Mouse (Mus musculus) liver, embryonic 15.5 days (tissue): ENCODE data around the gene Duxbl3. TPM values are rescaled to one million over a fixed set of nuclear protein-coding genes. Genes with fewer than 3 reads are reported as not detected.
"Not testable (repeated sequence)": the region's sequence is repeated elsewhere in the genome, so short reads cannot be mapped to it uniquely, and the experiment has no call there.

Experiments
- ATAC-seq: fragments of 200-750 bp; cut with Nextera tagmentation; 2 replicates; pipeline ENCODE4 v1.8.0; 2017; ENCODE audit warnings: moderate number of reproducible peaks, mild to moderate bottlenecking, moderate library complexity; ENCODE audit not compliant: insufficient read depth
- H3K27ac ChIP-seq: fragments of 300-500 bp; sonication (generic); replicated peaks from 2 replicates; pipeline ENCODE4 v1.5.1; 2015; ENCODE audit warnings: mild to moderate bottlenecking, inconsistent platforms
- H3K27me3 ChIP-seq: fragments of 300-500 bp; sonication (generic); 2 replicates; pipeline ENCODE4 v1.6.1; 2015; ENCODE audit warnings: mild to moderate bottlenecking, inconsistent platforms
- H3K36me3 ChIP-seq: fragments of 300-500 bp; sonication (generic); replicated peaks from 2 replicates; pipeline ENCODE4 v1.6.1; 2015; ENCODE audit warnings: moderate library complexity, mild to moderate bottlenecking, inconsistent platforms
- H3K4me1 ChIP-seq: fragments of 300-500 bp; sonication (generic); replicated peaks from 2 replicates; pipeline ENCODE4 v1.6.1; 2015; ENCODE audit warnings: inconsistent platforms
- H3K4me2 ChIP-seq: fragments of 300-500 bp; sonication (generic); 2 replicates; pipeline ENCODE4 v1.6.1; 2015; ENCODE audit warnings: moderate library complexity, mild to moderate bottlenecking, inconsistent platforms
- H3K4me3 ChIP-seq: fragments of 300-500 bp; sonication (generic); replicated peaks from 2 replicates; pipeline ENCODE4 v1.5.1; 2015; ENCODE audit warnings: mild to moderate bottlenecking, inconsistent platforms
- H3K9ac ChIP-seq: fragments of 300-500 bp; sonication (generic); 2 replicates; pipeline ENCODE4 v1.6.1; 2015; ENCODE audit warnings: moderate library complexity, mild to moderate bottlenecking, inconsistent platforms
- H3K9me3 ChIP-seq: fragments of 300-500 bp; sonication (generic); replicated peaks from 2 replicates; pipeline ENCODE4 v1.6.1; 2016; ENCODE audit warnings: inconsistent platforms
- WGBS: fragments of 180-500 bp; shearing (Covaris S2); methylation state at CpG from one replicate; pipeline ENCODE4 v1.1.7; 2015; ENCODE audit warnings: mixed read lengths; ENCODE audit not compliant: insufficient replicate concordance; 5-methylcytosine and 5-hydroxymethylcytosine counted together
- polyA plus RNA-seq: library from polyadenylated mRNA; unstranded; fragments of >200 nt; fragmentation: Nextera tagmentation; extraction: Ambion mirVana; gene quantifications from 2 replicates; pipeline ENCODE4 v1.2.1, GENCODE M21; 2015

The Duxbl3 gene
- not detected in 2 replicates for polyA plus RNA-seq

GRCm38 (mm10) chr14:26257756-26258617 lies at the start of gene Duxbl3:
Gene Duxbl3 (plus strand): TSS chr14:26257962.
- not testable (repeated sequence) for H3K27ac ChIP-seq, H3K4me3 ChIP-seq, H3K4me1 ChIP-seq, H3K9ac ChIP-seq, H3K9me3 ChIP-seq, H3K4me2 ChIP-seq, H3K27me3 ChIP-seq, H3K36me3 ChIP-seq, ATAC-seq
- no CpG with 5 or more reads among the region's 25 CpGs for WGBS

GRCm38 (mm10) chr14:26216233-26217000 lies 41.3 kb upstream of the Duxbl3 start:
- no CpG with 5 or more reads among the region's 5 CpGs for WGBS
- peak; percentile 85 for ATAC-seq
- H3K36me3 ChIP-seq: not testable (repeated sequence)

DNA sequence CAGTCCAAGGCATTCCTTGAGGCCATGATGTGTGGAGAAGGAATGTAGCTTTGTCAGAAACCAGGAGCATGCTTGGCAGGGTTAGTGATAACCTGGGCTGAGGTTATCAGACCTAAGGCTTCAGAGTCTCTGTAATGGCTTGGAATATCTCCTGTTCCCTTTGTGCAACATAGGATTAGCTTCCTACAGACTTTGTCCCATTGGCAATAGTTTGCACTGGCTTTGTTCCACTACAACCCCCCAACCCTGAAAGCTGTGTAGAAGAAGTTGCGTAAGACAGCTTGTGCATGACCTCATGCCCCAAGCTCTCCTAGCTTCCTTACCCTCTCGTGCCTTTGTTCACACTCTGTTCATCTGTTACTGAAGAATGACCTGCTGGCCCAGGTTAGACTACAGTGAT lies 20.6 kb upstream of the Duxbl3 start:
- not testable (repeated sequence) for ATAC-seq, H3K9me3 ChIP-seq, H3K27ac ChIP-seq, H3K4me3 ChIP-seq, H3K27me3 ChIP-seq, H3K4me1 ChIP-seq, H3K9ac ChIP-seq, H3K36me3 ChIP-seq, H3K4me2 ChIP-seq
- no CpG with 5 or more reads among the region's 2 CpGs for WGBS

More at GRCm38 (mm10) chr14:26216233-26217000, 41.3 kb upstream of the Duxbl3 start:
- H3K4me2 ChIP-seq, H3K4me3 ChIP-seq, H3K27ac ChIP-seq, H3K4me1 ChIP-seq, H3K9ac ChIP-seq, H3K9me3 ChIP-seq, H3K27me3 ChIP-seq: not testable (repeated sequence)

DNA sequence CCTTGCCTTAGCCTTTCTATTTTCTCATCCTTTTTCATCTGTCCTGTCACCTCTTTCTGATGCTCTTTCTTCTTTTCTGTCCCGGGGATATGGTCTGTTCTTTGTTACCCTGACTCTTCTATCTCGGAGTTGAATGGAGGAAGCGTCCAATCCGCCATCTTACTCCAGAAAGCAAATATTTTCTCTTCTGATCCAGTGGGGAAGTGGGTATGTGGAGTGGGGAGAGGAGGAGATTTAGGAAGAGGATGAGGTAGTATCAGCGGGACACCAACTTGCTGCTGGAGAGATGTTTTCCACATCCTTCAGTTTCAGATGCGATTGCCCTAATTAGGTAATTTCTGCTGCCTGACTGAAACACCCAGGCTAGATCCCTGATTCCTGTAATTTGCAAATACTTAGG lies 967 bp downstream of the Duxbl3 start:
- no CpG with 5 or more reads among the region's 6 CpGs for WGBS

GRCm38 (mm10) chr14:26286737-26287136 lies 29.0 kb downstream of the Duxbl3 start:
- not testable (repeated sequence) for ATAC-seq, H3K9ac ChIP-seq, H3K4me1 ChIP-seq, H3K4me3 ChIP-seq, H3K9me3 ChIP-seq, H3K36me3 ChIP-seq, H3K4me2 ChIP-seq, H3K27me3 ChIP-seq, H3K27ac ChIP-seq
- WGBS: no CpG with 5 or more reads among the region's 2 CpGs

More for the DNA sequence above, 967 bp downstream of the Duxbl3 start:
- H3K4me3 ChIP-seq, H3K9ac ChIP-seq, H3K9me3 ChIP-seq, H3K36me3 ChIP-seq, H3K4me1 ChIP-seq, H3K4me2 ChIP-seq, H3K27ac ChIP-seq, H3K27me3 ChIP-seq, ATAC-seq: not testable (repeated sequence)

- H3K27ac ChIP-seq: no peak overlapping the region
- H3K9ac ChIP-seq: no peak overlapping the region
- H3K4me2 ChIP-seq: no peak overlapping the region
- no peaks in the 10 kb centered on the region for H3K9me3 ChIP-seq
- no peaks in the 10 kb centered on the region for H3K36me3 ChIP-seq
- H3K4me3 ChIP-seq: no peak overlapping the region
- no peaks in the 10 kb centered on the region for H3K27me3 ChIP-seq
- WGBS: 86% methylated on average over 1 of the region's 1 CpGs
- no peak for ATAC-seq
- H3K4me1 ChIP-seq: no peaks in the 10 kb centered on the region
Measured at GRCm38 (mm10) chr14:26293859-26294258, 36.1 kb downstream of the Duxbl3 start.

- Histone ChIP-seq H3K9me3 (no peaks in the 10 kb centered on the region), H3K27ac (no peak overlapping the region), H3K27me3 (no peaks in the 10 kb centered on the region), H3K9ac (no peak overlapping the region), H3K4me2 (no peak overlapping the region), H3K4me3 (no peak overlapping the region), H3K36me3 (no peaks in the 10 kb centered on the region), H3K4me1 (no peaks in the 10 kb centered on the region)
- 44% methylated on average over 4 of the region's 4 CpGs for WGBS
- ATAC-seq: no peak
Measured at GRCm38 (mm10) chr14:26297055-26297454, 39.3 kb downstream of the Duxbl3 start.

DNA sequence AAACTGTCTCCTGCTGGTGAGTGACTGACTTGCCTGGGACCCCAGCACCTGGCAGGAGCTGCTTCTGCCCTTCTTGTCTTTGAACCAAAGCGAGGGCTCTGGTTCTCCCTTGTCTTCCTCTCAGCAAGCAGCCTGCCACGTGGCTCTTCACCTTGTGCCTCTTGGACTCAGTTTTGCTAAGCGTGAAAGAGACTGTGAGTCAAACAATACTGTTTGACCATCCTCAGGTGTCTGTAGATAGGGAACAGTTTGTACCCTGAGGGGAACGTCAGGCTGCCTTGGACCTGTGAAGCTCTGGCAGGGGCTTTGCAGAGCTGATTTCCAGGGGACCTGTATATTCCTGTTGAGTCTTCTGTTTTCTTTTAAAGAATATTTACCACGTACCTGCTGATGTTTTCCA lies 39.7 kb downstream of the Duxbl3 start:
- Histone ChIP-seq H3K27ac (no peak overlapping the region), H3K9me3 (no peaks in the 10 kb centered on the region)

DNA sequence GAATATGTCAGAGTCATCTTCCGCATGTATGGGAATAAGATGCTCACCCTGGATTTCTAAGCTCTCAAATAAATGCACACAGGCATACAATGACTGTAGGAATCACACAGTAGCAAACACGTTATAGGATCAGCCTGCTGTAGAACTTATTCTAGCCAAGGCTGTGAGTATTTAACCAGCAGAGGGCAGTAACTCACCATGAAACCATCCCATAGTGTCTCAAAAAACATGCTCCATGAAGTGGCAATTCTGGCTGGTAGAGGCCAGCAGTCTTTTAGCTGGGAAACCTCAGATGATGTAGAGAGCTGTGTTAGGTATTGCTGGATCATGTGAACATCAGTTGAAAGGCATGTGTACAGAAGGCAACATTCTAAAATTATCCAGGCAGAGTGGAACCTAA lies 45.3 kb downstream of the Duxbl3 start:
- WGBS: 24% methylated on average over 2 of the region's 2 CpGs
- Histone ChIP-seq H3K36me3 (no peaks in the 10 kb centered on the region), H3K27me3 (no peaks in the 10 kb centered on the region), H3K4me3 (no peak overlapping the region), H3K9me3 (no peaks in the 10 kb centered on the region), H3K27ac (no peak overlapping the region), H3K4me1 (no peaks in the 10 kb centered on the region), H3K9ac (no peak overlapping the region), H3K4me2 (no peak overlapping the region)
- ATAC-seq: no peak

More for the DNA sequence above, 39.7 kb downstream of the Duxbl3 start:
- no peak overlapping the region for H3K4me2 ChIP-seq
- no peak overlapping the region for H3K9ac ChIP-seq
- H3K27me3 ChIP-seq: no peaks in the 10 kb centered on the region
- no peak for ATAC-seq
- H3K36me3 ChIP-seq: no peaks in the 10 kb centered on the region
- no peaks in the 10 kb centered on the region for H3K4me1 ChIP-seq
- WGBS: 47% methylated on average over 5 of the region's 5 CpGs
- no peak overlapping the region for H3K4me3 ChIP-seq

DNA sequence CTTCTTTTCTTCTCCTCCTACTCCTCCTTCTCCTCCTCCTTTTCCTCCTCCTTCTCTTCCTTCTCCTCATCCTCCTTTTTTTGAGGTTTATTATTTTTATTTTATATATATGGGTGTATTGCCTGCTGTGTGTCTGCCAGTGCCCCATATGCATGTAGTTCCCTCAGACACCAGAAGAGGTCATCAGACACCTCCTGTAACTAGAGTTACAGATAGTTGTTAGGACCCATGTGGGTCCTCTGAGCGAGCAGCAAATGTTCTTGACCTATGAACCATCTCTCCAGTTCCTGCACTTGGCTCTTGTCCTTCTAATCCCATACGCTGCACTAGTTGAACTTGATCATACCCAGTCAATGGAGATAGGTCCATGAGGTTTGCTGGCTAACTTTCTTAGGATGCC lies 48.3 kb downstream of the Duxbl3 start:
- no peak overlapping the region for H3K9ac ChIP-seq
- H3K9me3 ChIP-seq: no peaks in the 10 kb centered on the region
- ATAC-seq: no peak
- H3K27ac ChIP-seq: no peak overlapping the region
- H3K4me3 ChIP-seq: no peak overlapping the region
- no peaks in the 10 kb centered on the region for H3K4me1 ChIP-seq
- H3K36me3 ChIP-seq: no peaks in the 10 kb centered on the region
- H3K27me3 ChIP-seq: no peaks in the 10 kb centered on the region
- 27% methylated on average over 2 of the region's 2 CpGs for whole genome bisulfite sequencing
- no peak overlapping the region for H3K4me2 ChIP-seq

GRCm38 (mm10) chr14:26308813-26309212 lies 51.1 kb downstream of the Duxbl3 start:
- no peak for ATAC-seq
- Histone ChIP-seq H3K27ac (no peak overlapping the region), H3K4me2 (no peak overlapping the region), H3K36me3 (no peaks in the 10 kb centered on the region), H3K9me3 (no peaks in the 10 kb centered on the region), H3K27me3 (no peaks in the 10 kb centered on the region), H3K4me3 (no peak overlapping the region), H3K4me1 (no peaks in the 10 kb centered on the region), H3K9ac (no peak overlapping the region)
- WGBS: 65% methylated on average over 6 of the region's 6 CpGs
